Mouse (Mus musculus): ENCODE results near the gene Gmeb1.

DNA sequence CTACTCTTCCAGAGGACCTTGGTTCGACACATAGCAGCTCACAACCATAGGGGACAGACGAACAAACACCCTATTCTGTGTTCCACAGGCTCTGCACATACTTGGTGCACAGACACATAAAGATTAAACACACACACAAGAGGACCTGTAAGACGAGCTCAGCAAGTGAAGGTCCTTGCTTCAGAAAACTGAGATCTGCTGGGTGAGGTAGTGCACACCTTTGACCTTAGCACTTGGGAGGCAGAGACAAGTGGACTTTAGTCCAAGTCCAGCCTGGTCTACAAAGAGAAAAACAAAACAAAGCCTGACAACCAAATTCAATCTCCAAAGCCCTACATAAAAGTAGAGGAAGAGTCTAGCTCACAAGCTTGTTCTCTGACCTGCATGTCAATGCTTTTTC is 66.4 kb downstream of the Gmeb1 start:
- TF ChIP-seq CTCF (IDR thresholded peaks at IDR 0.05; ENCODE audit: low read depth, low read length) (no peak), POLR2A (IDR thresholded peaks at IDR 0.05; ENCODE audit: borderline replicate concordance, low read depth, low read length) (no peak)

All from bone marrow macrophage, adult 2 months (primary cell).